Mouse (Mus musculus) adrenal gland, postnatal 10 days (tissue): ENCODE results near the gene Olfr403. TPM values are rescaled to one million over a fixed set of nuclear protein-coding genes. Genes with fewer than 3 reads are reported as not detected.
"Not testable (repeated sequence)": the region's sequence is repeated elsewhere in the genome, so short reads cannot be mapped to it uniquely, and the experiment has no call there.

Experiments used
- DNase-seq: peaks from one replicate; pipeline ENCODE4 v3.0.0; 2021; ENCODE audit warnings: mixed read lengths
- long read RNA-seq, 2 experiments: library from polyadenylated mRNA; stranded (forward); transcript quantifications; one replicate each; pipeline ENCODE4 v2.0.0; 2021
- total RNA-seq, 2 experiments: library from RNA; stranded (reverse); gene quantifications; 2 replicates each; pipeline ENCODE4 v1.2.3; 2021

The Olfr403 gene
- total RNA-seq: not detected
- long read RNA-seq, experiment 1: 0 reads
- long read RNA-seq, experiment 2: 0 reads

GRCm38 (mm10) chr11:74185949-74186348 lies at the start of gene Olfr403:
Olfr403 (plus strand) TSS chr11:74186249.
- no peak for DNase-seq

- DNase-seq: not testable (repeated sequence)
These were observed 46.0 kb upstream of the Olfr403 start for GRCm38 (mm10) chr11:74140001-74140400.

GRCm38 (mm10) chr11:74145866-74146265 lies 40.2 kb upstream of the Olfr403 start:
- no peak for DNase-seq

- DNase-seq: no peak
These were observed 32.8 kb upstream of the Olfr403 start, which contains the start of gene Olfr402 for GRCm38 (mm10) chr11:74153229-74153628. Olfr402 (plus strand) TSS chr11:74153529.

GRCm38 (mm10) chr11:74168771-74169170 lies 17.3 kb upstream of the Olfr403 start:
- no peak for DNase-seq

GRCm38 (mm10) chr11:74183168-74183567 lies 2.9 kb upstream of the Olfr403 start:
- no peak for DNase-seq

- DNase-seq: no peak
These were observed 2.3 kb upstream of the Olfr403 start for GRCm38 (mm10) chr11:74183745-74184144.

- no peak for DNase-seq
These were observed 25.2 kb downstream of the Olfr403 start, which contains the start of gene Olfr43 for GRCm38 (mm10) chr11:74211279-74211678. Olfr43 (minus strand) TSS chr11:74211379.

- DNase-seq: peak; percentile 3
These were observed 55.2 kb downstream of the Olfr403 start for GRCm38 (mm10) chr11:74241201-74241600.

Other genes starting within 250 kb of the Olfr403 start
- not detected for gene Olfr23, start 249.6 kb upstream of the Olfr403 start, total RNA-seq
- not detected for gene Olfr397, start 225.4 kb upstream of the Olfr403 start, total RNA-seq
- not detected for gene Olfr398, start 195.8 kb upstream of the Olfr403 start, total RNA-seq
- not detected for gene Olfr139, start 129.7 kb upstream of the Olfr403 start, total RNA-seq
- not detected for gene Olfr399, start 129.6 kb upstream of the Olfr403 start, total RNA-seq
- not detected for gene Zfp616, start 116.3 kb upstream of the Olfr403 start, total RNA-seq
- not detected for gene Olfr401, start 72.5 kb upstream of the Olfr403 start, total RNA-seq
- gene Olfr402, start 32.7 kb upstream of the Olfr403 start, total RNA-seq: not detected
- gene Olfr43, start 25.1 kb downstream of the Olfr403 start, total RNA-seq: not detected
- gene Olfr406, start 73.6 kb downstream of the Olfr403 start, total RNA-seq: not detected
- gene Olfr59, start 97.5 kb downstream of the Olfr403 start, total RNA-seq: not detected
- not detected for gene Olfr410, start 151.8 kb downstream of the Olfr403 start, total RNA-seq
- not detected for gene Olfr411, start 166.4 kb downstream of the Olfr403 start, total RNA-seq
- not detected for gene Olfr412, start 175.8 kb downstream of the Olfr403 start, total RNA-seq